Comparison of ENCODE assay signal across 13 mouse cellular contexts in the genomic region with DNA sequence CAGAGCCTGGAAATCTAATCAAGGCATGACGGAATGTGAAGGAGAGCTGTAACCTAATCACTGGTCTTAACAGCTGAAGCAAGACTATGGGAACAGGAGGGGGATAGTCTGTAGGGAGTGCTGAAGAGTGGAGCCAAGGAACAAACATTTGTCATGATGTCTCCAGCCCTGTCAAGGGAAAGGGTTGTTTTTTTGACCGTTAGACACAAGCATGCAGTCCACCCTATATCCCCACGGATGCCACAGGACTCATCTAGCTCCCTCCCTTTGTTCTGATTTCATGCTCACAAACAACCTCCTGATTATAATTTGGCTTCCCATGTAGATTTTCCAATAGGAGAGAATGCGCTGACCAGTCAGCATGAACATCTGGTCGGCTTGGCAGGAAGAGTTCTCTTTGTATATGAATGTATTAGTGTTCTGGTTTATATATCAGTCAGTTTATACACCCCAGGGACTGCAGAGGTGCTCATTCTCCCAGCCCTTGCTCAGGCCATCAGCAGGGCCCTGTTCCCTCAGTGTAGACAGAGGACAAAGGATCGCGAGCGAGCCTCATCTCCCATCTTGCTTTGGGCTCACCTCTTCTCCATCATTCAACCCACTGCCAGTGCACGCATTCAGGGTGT. TPM values are rescaled to one million over a fixed set of nuclear protein-coding genes. Genes with fewer than 3 reads are reported as not detected.
DNase-seq lines count a peak whose midpoint lies in the region; ATAC-seq and TF ChIP-seq lines count a peak whose summit lies in the region.
"Had no signal": no experiment of that assay in that cellular context is flagged by ENCODE, and none has a peak within 500 bp of the region (broad histone marks: within the 10 kb centered on the region; RNA-seq: fewer than 3 reads in every experiment).

No protein-coding gene starts in this region.

- no peaks in the 10 kb centered on the region for H3K27me3 ChIP-seq in heart, adult 2 months (ENCODE audit: control insufficient read depth, insufficient read depth, low read length)
- H3K27me3 ChIP-seq in midbrain, embryonic 10.5 days (ENCODE audit: low read depth, poor library complexity, severe bottlenecking) = no peaks in the 10 kb centered on the region
- H3K27me3 ChIP-seq in midbrain, embryonic 13.5 days = no peaks in the 10 kb centered on the region
- H3K27me3 ChIP-seq in intestine, embryonic 16.5 days (replicated peaks; ENCODE audit: control insufficient read depth, insufficient read depth, low read length) = no peaks in the 10 kb centered on the region
- no peaks in the 10 kb centered on the region for H3K27me3 ChIP-seq in stomach, embryonic 16.5 days (ENCODE audit: control insufficient read depth, insufficient read depth, low read length)
- H3K27me3 ChIP-seq: neural tube, embryonic 12.5 days had no signal

- H3K4me2 ChIP-seq in midbrain, embryonic 13.5 days (replicated peaks) = no peak overlapping the region
- no peak overlapping the region for H3K4me2 ChIP-seq in intestine, embryonic 16.5 days (ENCODE audit: low read depth, low read length)
- no peak overlapping the region for H3K4me2 ChIP-seq in stomach, embryonic 16.5 days (ENCODE audit: low read depth, low read length)
- H3K4me2 ChIP-seq: neural tube, embryonic 12.5 days had no signal

- 41% methylated on average over 9 of the region's 9 CpGs for WGBS in heart, adult 2 months
- 93% methylated on average over 9 of the region's 9 CpGs for WGBS in midbrain, embryonic 10.5 days
- 92% methylated on average over 9 of the region's 9 CpGs for WGBS in midbrain, embryonic 13.5 days
- WGBS in intestine, embryonic 16.5 days = 58% methylated on average over 9 of the region's 9 CpGs
- WGBS in stomach, embryonic 16.5 days = 49% methylated on average over 9 of the region's 9 CpGs

- peak; percentile 47 to 60 for DNase-seq in heart, postnatal 10 days
- DNase-seq in heart, adult 2 months = no peak
- DNase-seq in midbrain, embryonic 10.5 days (ENCODE audit: low spot score) = no peak
- no peak for DNase-seq in ovary, postnatal 14 days (ENCODE audit: low spot score)
- DNase-seq in right cerebral cortex, adult 2 months (ENCODE audit: low spot score in 2 of 2) = no peak
- DNase-seq: adrenal gland, postnatal 10 days; cerebellum, postnatal 36 days; lung, postnatal 14 days; midbrain, embryonic 14.5 days had no signal

- TF ChIP-seq POLR2A in heart, adult 2 months (IDR thresholded peaks at IDR 0.05; ENCODE audit: insufficient read depth, low read depth, low read length) = no peak

- H3K4me1 ChIP-seq in heart, adult 2 months (ENCODE audit: control insufficient read depth, insufficient read depth, low read length) = peaks cover 9% of the 10 kb centered on the region
- H3K4me1 ChIP-seq in midbrain, embryonic 10.5 days = peaks cover 25% of the 10 kb centered on the region
- peaks cover 3% of the 10 kb centered on the region for H3K4me1 ChIP-seq in midbrain, embryonic 13.5 days (replicated peaks)
- H3K4me1 ChIP-seq in intestine, embryonic 16.5 days (ENCODE audit: control insufficient read depth, insufficient read depth, low read length) = peaks cover 8% of the 10 kb centered on the region; the same call in 1 of the 2 replicates
- H3K4me1 ChIP-seq in stomach, embryonic 16.5 days (ENCODE audit: control insufficient read depth, insufficient read depth, low read length) = peaks cover 10% of the 10 kb centered on the region; the same call in 1 of the 2 replicates

- H3K27ac ChIP-seq in heart, adult 2 months = no peak overlapping the region
- 0 out of 2 replicates have a peak overlapping the region, but pooled peaks have one; percentile 38 for H3K27ac ChIP-seq in midbrain, embryonic 10.5 days (replicated peaks)
- H3K27ac ChIP-seq in midbrain, embryonic 13.5 days = no peak overlapping the region
- peak overlapping the region; percentile 65 for H3K27ac ChIP-seq in intestine, embryonic 16.5 days (ENCODE audit: low read length)
- peak overlapping the region; percentile 75 for H3K27ac ChIP-seq in stomach, embryonic 16.5 days (ENCODE audit: low read length)
- H3K27ac ChIP-seq: neural tube, embryonic 12.5 days had no signal

- no peak overlapping the region for H3K9ac ChIP-seq in heart, adult 2 months (ENCODE audit: low read depth, low read length)
- no peak overlapping the region for H3K9ac ChIP-seq in midbrain, embryonic 13.5 days (replicated peaks)
- no peak overlapping the region for H3K9ac ChIP-seq in intestine, embryonic 16.5 days (ENCODE audit: low read depth, low read length)
- H3K9ac ChIP-seq in stomach, embryonic 16.5 days (ENCODE audit: low read length) = no peak overlapping the region
- H3K9ac ChIP-seq: neural tube, embryonic 12.5 days had no signal

- no peak overlapping the region for H3K4me3 ChIP-seq in heart, adult 2 months
- no peak overlapping the region for H3K4me3 ChIP-seq in midbrain, embryonic 10.5 days
- no peak overlapping the region for H3K4me3 ChIP-seq in midbrain, embryonic 13.5 days (replicated peaks)
- no peak overlapping the region for H3K4me3 ChIP-seq in intestine, embryonic 16.5 days (ENCODE audit: low read length)
- no peak overlapping the region for H3K4me3 ChIP-seq in stomach, embryonic 16.5 days (replicated peaks; ENCODE audit: low read length)
- H3K4me3 ChIP-seq: neural tube, embryonic 12.5 days had no signal

- no peaks in the 10 kb centered on the region for H3K79me2 ChIP-seq in heart, adult 2 months (replicated peaks; ENCODE audit: control insufficient read depth, insufficient read depth, low read length)

- no peak for TF ChIP-seq CTCF in heart, adult 2 months (IDR thresholded peaks at IDR 0.05)

- H3K36me3 ChIP-seq in heart, adult 2 months (ENCODE audit: control insufficient read depth, insufficient read depth, low read length) = no peaks in the 10 kb centered on the region
- no peaks in the 10 kb centered on the region for H3K36me3 ChIP-seq in midbrain, embryonic 10.5 days
- H3K36me3 ChIP-seq in midbrain, embryonic 13.5 days = no peaks in the 10 kb centered on the region
- no peaks in the 10 kb centered on the region for H3K36me3 ChIP-seq in intestine, embryonic 16.5 days (ENCODE audit: control insufficient read depth, insufficient read depth, low read length)
- no peaks in the 10 kb centered on the region for H3K36me3 ChIP-seq in stomach, embryonic 16.5 days (ENCODE audit: control insufficient read depth, insufficient read depth, low read length)
- H3K36me3 ChIP-seq: neural tube, embryonic 12.5 days had no signal

- no peaks in the 10 kb centered on the region for H3K9me3 ChIP-seq in midbrain, embryonic 10.5 days (replicated peaks)
- no peaks in the 10 kb centered on the region for H3K9me3 ChIP-seq in midbrain, embryonic 13.5 days
- H3K9me3 ChIP-seq in intestine, embryonic 16.5 days (ENCODE audit: control insufficient read depth, low read length) = no peaks in the 10 kb centered on the region
- no peaks in the 10 kb centered on the region for H3K9me3 ChIP-seq in stomach, embryonic 16.5 days (replicated peaks; ENCODE audit: control insufficient read depth, low read length)
- H3K9me3 ChIP-seq: neural tube, embryonic 12.5 days had no signal

- no peak for ATAC-seq in midbrain, embryonic 13.5 days
- 0 out of 2 replicates have a peak, but pooled peaks have one; percentile 48 for ATAC-seq in intestine, embryonic 16.5 days
- peak; percentile 89 for ATAC-seq in stomach, embryonic 16.5 days (ENCODE audit: insufficient read depth, low FRiP score)

- no peak for TF ChIP-seq EP300 in heart, adult 2 months (IDR thresholded peaks at IDR 0.05; ENCODE audit: insufficient read depth, low read depth, low read length)

- intact Hi-C loops in heart, postnatal 10 days (cut with DNase I) = no loop called here
- intact Hi-C loops in heart, adult 2 months (cut with DNase I) = no loop called here

RNA-seq across cellular contexts. Expression of gene Cep41, which starts 10.5 kb away (rescaled TPM):
- total RNA-seq in heart, postnatal 10 days (2021) = 1 to 10 TPM; 2.3 to 4.1 TPM
- 1 to 10 TPM; 1.3 to 1.4 TPM for total RNA-seq in heart, adult 2 months (2021)
- polyA plus RNA-seq in heart, adult 2 months (2012; rRNA removed) = 1.9 and 2.3 TPM in 2 replicates
- polyA plus RNA-seq in midbrain, embryonic 10.5 days (2016; fragmentation: Nextera tagmentation; extraction: Ambion mirVana) = 19.8 and 24.0 TPM in 2 replicates
- polyA plus RNA-seq in midbrain, embryonic 13.5 days (2015; fragmentation: Nextera tagmentation; extraction: Ambion mirVana) = 15.5 and 17.1 TPM in 2 replicates
- polyA plus RNA-seq in intestine, embryonic 16.5 days (2015; fragmentation: Nextera tagmentation; extraction: Ambion mirVana) = 6.2 and 6.6 TPM in 2 replicates
- 8.8 and 11.6 TPM in 2 replicates for polyA plus RNA-seq in stomach, embryonic 16.5 days (2015; fragmentation: Nextera tagmentation; extraction: Ambion mirVana)

RNA-seq across cellular contexts. Expression of gene Mest, which starts 19.3 kb away (rescaled TPM):
- 100 to 1,000 TPM; 192 to 215 TPM for total RNA-seq in heart, postnatal 10 days (2021)
- 1 to 10 TPM; 6.2 to 8.3 TPM for total RNA-seq in heart, adult 2 months (2021)
- 19.5 and 28.1 TPM in 2 replicates for polyA plus RNA-seq in heart, adult 2 months (2012; rRNA removed)
- polyA plus RNA-seq in midbrain, embryonic 10.5 days (2016; fragmentation: Nextera tagmentation; extraction: Ambion mirVana) = 1,366 and 1,939 TPM in 2 replicates
- polyA plus RNA-seq in midbrain, embryonic 13.5 days (2015; fragmentation: Nextera tagmentation; extraction: Ambion mirVana) = 409 and 424 TPM in 2 replicates
- polyA plus RNA-seq in intestine, embryonic 16.5 days (2015; fragmentation: Nextera tagmentation; extraction: Ambion mirVana) = 558 and 560 TPM in 2 replicates
- polyA plus RNA-seq in stomach, embryonic 16.5 days (2015; fragmentation: Nextera tagmentation; extraction: Ambion mirVana) = 746 and 846 TPM in 2 replicates

Comparison
In these comparisons a context has a peak if more than half of its experiments do, and no peak if none do; other contexts are left out.
1. DNase-seq: peak in heart, postnatal 10 days (2 of 2); none in heart, adult 2 months (0 of 2), midbrain, embryonic 10.5 days (single experiment), ovary, postnatal 14 days (single experiment) and right cerebral cortex, adult 2 months (0 of 2).
2. H3K27ac ChIP-seq: peak in midbrain, embryonic 10.5 days (single experiment), intestine, embryonic 16.5 days (single experiment) and stomach, embryonic 16.5 days (single experiment); none in heart, adult 2 months (single experiment) and midbrain, embryonic 13.5 days (single experiment).
3. RNA of gene Mest, which starts 19.3 kb away (polyA plus RNA-seq): 1,366 to 1,939 TPM in midbrain, embryonic 10.5 days, 746 to 846 TPM in stomach, embryonic 16.5 days, 558 to 560 TPM in intestine, embryonic 16.5 days and 409 to 424 TPM in midbrain, embryonic 13.5 days; 19.5 to 28.1 TPM in heart, adult 2 months; every median in the first group is over 10 times any median in the second.